ENCODE assay signal across 30 mouse cellular contexts in genomic region chr6:35333632-35334031, GRCm38 (mm10). TPM values are rescaled to one million over a fixed set of nuclear protein-coding genes. Genes with fewer than 3 reads are reported as not detected.
"Had no signal": no experiment of that assay in that cellular context is flagged by ENCODE, and none has a peak within 500 bp of the region (broad histone marks: within the 10 kb centered on the region; RNA-seq: fewer than 3 reads in every experiment).

No protein-coding gene starts in this region.

- H3K36me3 ChIP-seq: heart, embryonic 13.5 days; heart, embryonic 15.5 days; hindbrain, embryonic 13.5 days; hindbrain, embryonic 15.5 days; limb, embryonic 13.5 days; limb, embryonic 15.5 days; liver, embryonic 13.5 days; liver, embryonic 15.5 days had no signal

- H3K27ac ChIP-seq: gastrocnemius, adult 2 months; heart, adult 2 months; heart, embryonic 13.5 days; heart, embryonic 15.5 days; hindbrain, embryonic 13.5 days; hindbrain, embryonic 15.5 days; hindbrain, postnatal 0 days; limb, embryonic 13.5 days; liver, embryonic 13.5 days; liver, embryonic 15.5 days had no signal

- H3K4me3 ChIP-seq: gastrocnemius, adult 2 months; heart, adult 2 months; heart, embryonic 13.5 days; heart, embryonic 15.5 days; hindbrain, embryonic 13.5 days; hindbrain, embryonic 15.5 days; limb, embryonic 13.5 days; limb, embryonic 15.5 days; liver, embryonic 13.5 days; liver, embryonic 15.5 days had no signal

- H3K9ac ChIP-seq: heart, embryonic 13.5 days; heart, embryonic 15.5 days; hindbrain, embryonic 13.5 days; hindbrain, embryonic 15.5 days; limb, embryonic 13.5 days; limb, embryonic 15.5 days; liver, embryonic 13.5 days; liver, embryonic 15.5 days had no signal

- H3K27me3 ChIP-seq: heart, embryonic 13.5 days; heart, embryonic 15.5 days; hindbrain, embryonic 13.5 days; hindbrain, embryonic 15.5 days; limb, embryonic 13.5 days; limb, embryonic 15.5 days; liver, embryonic 13.5 days; liver, embryonic 15.5 days had no signal

- DNase-seq: gastrocnemius, adult 2 months; gastrocnemius, postnatal 10 days; gastrocnemius, postnatal 25 days; heart, adult 11 months; heart, adult 2 months; heart, postnatal 14 days; heart, postnatal 36 days; kidney, adult 18-20 months; kidney, adult 8-10 months; kidney, postnatal 10 days; kidney, postnatal 25 days; kidney, postnatal 4 days; layer of hippocampus, adult 9-11 months; layer of hippocampus, postnatal 36 days; left cerebral cortex, postnatal 4 days; liver, embryonic 13.5 days had no signal

- H3K4me1 ChIP-seq: hindbrain, embryonic 15.5 days had no signal

- H3K4me2 ChIP-seq: heart, embryonic 11.5 days; heart, embryonic 13.5 days; heart, embryonic 15.5 days; hindbrain, embryonic 13.5 days; hindbrain, embryonic 15.5 days; limb, embryonic 13.5 days; limb, embryonic 15.5 days; liver, embryonic 11.5 days; liver, embryonic 13.5 days; liver, embryonic 15.5 days had no signal

- H3K9me3 ChIP-seq: heart, embryonic 13.5 days; heart, embryonic 15.5 days; hindbrain, embryonic 13.5 days; hindbrain, embryonic 15.5 days; limb, embryonic 13.5 days; limb, embryonic 15.5 days; liver, embryonic 13.5 days; liver, embryonic 15.5 days had no signal

- ATAC-seq: hindbrain, postnatal 0 days had no signal

RNA-seq across cellular contexts. Expression of gene Fam180a, which starts 7.7 kb away (rescaled TPM):
- total RNA-seq: hematopoietic stem cell, adult 5-6 weeks had no signal
- polyA plus RNA-seq: hindbrain, embryonic 11.5 days; kidney, embryonic 14.5 days; limb, embryonic 11.5 days; liver, embryonic 11.5 days had no signal

RNA-seq across cellular contexts. Expression of gene Slc13a4, which starts 25.7 kb away (rescaled TPM):
- total RNA-seq: heart, adult 2 months; hematopoietic stem cell, adult 5-6 weeks had no signal
